Mouse (Mus musculus) C2C12 (cell line): ENCODE results near the gene Echdc3.
A peak's percentile ranks its signal among the peaks of the same experiment; 100 is the strongest.

ENCODE experiments used
- CTCF ChIP-seq: IDR thresholded peaks from one replicate; pipeline ENCODE4 v1.5.1; 2011; ENCODE audit not compliant: control insufficient read depth, insufficient read depth, insufficient read length
- MAX ChIP-seq: IDR thresholded peaks from one replicate; pipeline ENCODE4 v1.6.1; 2011; ENCODE audit warnings: mild to moderate bottlenecking, control low read depth
- MYOD1 ChIP-seq: IDR thresholded peaks from one replicate; pipeline ENCODE4 v1.6.1; 2011; ENCODE audit warnings: low read depth; ENCODE audit not compliant: control insufficient read depth, insufficient read length
- USF1 ChIP-seq: IDR thresholded peaks from one replicate; pipeline ENCODE4 v1.6.1; 2011; ENCODE audit warnings: low read depth, mild to moderate bottlenecking, control low read depth, moderate library complexity

DNA sequence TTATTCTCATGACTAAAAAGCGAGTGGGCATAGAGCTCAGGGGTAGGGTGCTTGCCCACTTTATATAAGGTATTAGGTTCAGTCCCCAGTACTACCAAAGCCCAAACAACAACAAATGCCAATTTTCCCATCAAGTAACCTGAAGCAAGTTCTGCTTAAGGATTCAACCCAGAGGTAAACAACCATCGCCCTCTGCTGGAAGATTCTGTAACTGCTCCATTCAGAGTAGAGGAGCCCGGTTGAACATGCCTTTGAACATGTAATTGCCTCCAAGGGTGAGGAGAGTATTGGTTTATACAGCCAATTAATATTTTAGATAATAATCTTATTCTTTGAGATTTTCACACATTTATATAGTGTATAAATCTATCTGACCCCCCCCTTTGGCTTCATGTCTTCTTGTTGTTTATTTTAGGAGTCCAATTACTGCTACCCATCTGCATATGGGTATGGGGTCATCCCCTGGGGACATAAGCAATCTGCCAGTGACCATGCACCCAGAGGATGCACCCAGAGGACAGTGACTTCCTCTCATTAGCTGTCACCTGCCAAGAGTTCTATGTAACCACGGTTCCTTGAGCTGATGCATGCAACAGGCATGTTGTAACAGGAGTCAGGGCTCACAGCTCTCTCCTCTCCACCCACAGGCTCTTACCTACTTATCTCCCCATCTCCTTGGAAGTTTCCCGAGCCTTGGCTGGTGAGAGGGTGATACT, 44.8 kb downstream of the Echdc3 start:
- TF ChIP-seq MAX (no peak), USF1 (no peak), CTCF (peak; percentile 39), MYOD1 (no peak)
